Comparison of ENCODE assay signal across 11 mouse cellular contexts in genomic region chr1:59687493-59687892, GRCm38 (mm10). TPM values are rescaled to one million over a fixed set of nuclear protein-coding genes. Genes with fewer than 3 reads are reported as not detected.
A peak's percentile ranks its signal among the peaks of the same experiment; 100 is the strongest.
DNase-seq lines count a peak whose midpoint lies in the region; ATAC-seq lines count a peak whose summit lies in the region.
"Had no signal": no experiment of that assay in that cellular context is flagged by ENCODE, and none has a peak within 500 bp of the region (broad histone marks: within the 10 kb centered on the region; RNA-seq: fewer than 3 reads in every experiment).

No protein-coding gene starts in this region.

- no peak for DNase-seq in heart, postnatal 10 days
- peak; percentile 27 for DNase-seq in 3134 (ENCODE audit: extremely low read depth, insufficient read length, low spot score)
- DNase-seq in Muller cell, postnatal 12 days (ENCODE audit: inconsistent ontology term): peak; percentile 77
- no peak for DNase-seq in adrenal gland, adult 2 months
- DNase-seq in thymus, postnatal 4 days: no peak
- DNase-seq: lung, postnatal 10 days had no signal

- no peaks in the 10 kb centered on the region for H3K27me3 ChIP-seq in heart, embryonic 12.5 days (replicated peaks)
- no peaks in the 10 kb centered on the region for H3K27me3 ChIP-seq in kidney, embryonic 14.5 days (ENCODE audit: control insufficient read depth, insufficient read depth, low read length)
- H3K27me3 ChIP-seq: stomach, embryonic 15.5 days had no signal

- whole genome bisulfite sequencing in heart, embryonic 12.5 days: 36% methylated on average over 1 of the region's 1 CpGs
- whole genome bisulfite sequencing in kidney, embryonic 14.5 days: 57% methylated on average over 1 of the region's 1 CpGs

- H3K4me2 ChIP-seq in heart, embryonic 12.5 days: peak overlapping the region; percentile 43
- H3K4me2 ChIP-seq in kidney, embryonic 14.5 days (replicated peaks; ENCODE audit: low read depth, low read length): peak overlapping the region; percentile 91

- H3K4me3 ChIP-seq in heart, embryonic 12.5 days: no peak overlapping the region
- peak overlapping the region; percentile 9; the same call in 1 of the 2 replicates for H3K4me3 ChIP-seq in kidney, embryonic 14.5 days (ENCODE audit: low read length)

- peaks cover 21% of the 10 kb centered on the region for H3K4me1 ChIP-seq in heart, embryonic 12.5 days (replicated peaks)
- H3K4me1 ChIP-seq in kidney, embryonic 14.5 days (ENCODE audit: control insufficient read depth, insufficient read depth, low read length): 0 out of 2 replicates have a peak, but pooled peaks cover 10% of the 10 kb centered on the region
- H3K4me1 ChIP-seq: stomach, embryonic 15.5 days had no signal

- H3K9me3 ChIP-seq in heart, embryonic 12.5 days (replicated peaks): no peaks in the 10 kb centered on the region
- no peaks in the 10 kb centered on the region for H3K9me3 ChIP-seq in kidney, embryonic 14.5 days (ENCODE audit: control insufficient read depth, low read length)
- H3K9me3 ChIP-seq: hindbrain, embryonic 15.5 days; stomach, embryonic 15.5 days had no signal

- no peak overlapping the region for H3K27ac ChIP-seq in heart, embryonic 12.5 days (ENCODE audit: poor library complexity, severe bottlenecking)
- H3K27ac ChIP-seq in kidney, embryonic 14.5 days (ENCODE audit: low read depth, low read length): no peak overlapping the region
- H3K27ac ChIP-seq: hindbrain, embryonic 15.5 days; stomach, embryonic 15.5 days had no signal

- H3K9ac ChIP-seq in heart, embryonic 12.5 days: no peak overlapping the region
- H3K9ac ChIP-seq in kidney, embryonic 14.5 days (ENCODE audit: low read depth, low read length): no peak overlapping the region
- H3K9ac ChIP-seq: hindbrain, embryonic 15.5 days; stomach, embryonic 15.5 days had no signal

- peaks cover 18% of the 10 kb centered on the region for H3K36me3 ChIP-seq in heart, embryonic 12.5 days
- H3K36me3 ChIP-seq in kidney, embryonic 14.5 days (ENCODE audit: control insufficient read depth, insufficient read depth, low read length): peaks cover 21% of the 10 kb centered on the region

- no peak for ATAC-seq in heart, embryonic 12.5 days (ENCODE audit: insufficient number of reproducible peaks, low FRiP score)
- ATAC-seq in kidney, embryonic 14.5 days (ENCODE audit: low FRiP score, low TSS enrichment): no peak
- ATAC-seq in megakaryocyte progenitor cell, adult 5-6 weeks (replicated peaks; ENCODE audit: poor library complexity): no peak

- intact Hi-C loops in heart, postnatal 10 days (cut with DNase I): no loop called here

RNA-seq across cellular contexts. Expression of gene Nop58, which starts 2.7 kb away (rescaled TPM):
- polyA plus RNA-seq in heart, embryonic 12.5 days (2016; fragmentation: Nextera tagmentation; extraction: Ambion mirVana): 186 and 187 TPM in 2 replicates
- 10 to 100 TPM; 53.8 to 59.4 TPM for total RNA-seq in heart, postnatal 10 days (2021)
- polyA plus RNA-seq in kidney, embryonic 14.5 days (2014; fragmentation: Nextera tagmentation; extraction: Ambion mirVana): 298 and 318 TPM in 2 replicates
- total RNA-seq in adrenal gland, adult 2 months (2021): 100 to 1,000 TPM in 1 of 2 experiments, 10 to 100 TPM in 1; 87.4 to 129 TPM
- 16.8 and 18.9 TPM in 2 replicates for polyA plus RNA-seq in adrenal gland, adult 2 months (2012; rRNA removed)
- total RNA-seq in megakaryocyte progenitor cell, adult 5-6 weeks (2015): 199 and 204 TPM in 2 replicates
- 1,181 and 1,773 TPM in 2 replicates for total RNA-seq in megakaryocyte progenitor cell, adult 5-6 weeks (2017)

RNA-seq across cellular contexts. Expression of gene Sumo1, which starts 16.9 kb away (rescaled TPM):
- 254 TPM in 2 replicates for polyA plus RNA-seq in heart, embryonic 12.5 days (2016; fragmentation: Nextera tagmentation; extraction: Ambion mirVana)
- total RNA-seq in heart, postnatal 10 days (2021): 10 to 100 TPM; 62.5 to 73.8 TPM
- 460 and 593 TPM in 2 replicates for polyA plus RNA-seq in kidney, embryonic 14.5 days (2014; fragmentation: Nextera tagmentation; extraction: Ambion mirVana)
- 100 to 1,000 TPM; 112 to 132 TPM for total RNA-seq in adrenal gland, adult 2 months (2021)
- polyA plus RNA-seq in adrenal gland, adult 2 months (2012; rRNA removed): 3.4 and 3.8 TPM in 2 replicates
- total RNA-seq in megakaryocyte progenitor cell, adult 5-6 weeks (2015): 253 and 264 TPM in 2 replicates
- 142 and 171 TPM in 2 replicates for total RNA-seq in megakaryocyte progenitor cell, adult 5-6 weeks (2017)

Comparison
In these comparisons a context has a peak if more than half of its experiments do, and no peak if none do; other contexts are left out.
1. DNase-seq: peak in 3134 (single experiment) and Muller cell, postnatal 12 days (single experiment); none in heart, postnatal 10 days (0 of 2), adrenal gland, adult 2 months (single experiment) and thymus, postnatal 4 days (single experiment).